Mouse (Mus musculus) heart, embryonic 12.5 days (tissue): ENCODE measurements at regions not wholly inside any gene's neighbourhood (a gene's known extent, or its start where the extent isn't known, plus 50 kb on each side); places are given as distances from the start of the nearest gene placed in this dataset.

ENCODE experiments used
- ATAC-seq: fragments of 200-750 bp; cut with Nextera tagmentation; 2 replicates; pipeline ENCODE4 v1.8.0; 2017; ENCODE audit warnings: moderate TSS enrichment, moderate library complexity; ENCODE audit not compliant: insufficient number of reproducible peaks, low FRiP score
- H3K27ac ChIP-seq: fragments of 300-500 bp; sonication (generic); 2 replicates; pipeline ENCODE4 v1.5.1; 2016; ENCODE audit warnings: mild to moderate bottlenecking, moderate library complexity; ENCODE audit not compliant: poor library complexity, severe bottlenecking
- H3K27me3 ChIP-seq: fragments of 300-500 bp; sonication (generic); replicated peaks from 2 replicates; pipeline ENCODE4 v1.6.1; 2016; ENCODE audit warnings: mild to moderate bottlenecking, moderate library complexity
- H3K36me3 ChIP-seq: fragments of 300-500 bp; sonication (generic); 2 replicates; pipeline ENCODE4 v1.6.1; 2016; ENCODE audit warnings: mild to moderate bottlenecking, moderate library complexity
- H3K4me1 ChIP-seq: fragments of 300-500 bp; sonication (generic); replicated peaks from 2 replicates; pipeline ENCODE4 v1.6.1; 2016; ENCODE audit warnings: mild to moderate bottlenecking
- H3K4me2 ChIP-seq: fragments of 300-500 bp; sonication (generic); 2 replicates; pipeline ENCODE4 v1.6.1; 2016; ENCODE audit warnings: mild to moderate bottlenecking, moderate library complexity
- H3K4me3 ChIP-seq: fragments of 300-500 bp; sonication (generic); 2 replicates; pipeline ENCODE4 v1.5.1; 2016; ENCODE audit warnings: mild to moderate bottlenecking
- H3K9ac ChIP-seq: fragments of 300-500 bp; sonication (generic); 2 replicates; pipeline ENCODE4 v1.6.1; 2016; ENCODE audit warnings: mild to moderate bottlenecking, moderate library complexity
- H3K9me3 ChIP-seq: fragments of 300-500 bp; sonication (generic); replicated peaks from 2 replicates; pipeline ENCODE4 v1.6.1; 2016; ENCODE audit warnings: mild to moderate bottlenecking, moderate library complexity
- WGBS: fragments of 180-500 bp; shearing (Covaris S2); methylation state at CpG from one replicate; pipeline ENCODE4 v1.1.7; 2016; 5-methylcytosine and 5-hydroxymethylcytosine counted together

DNA sequence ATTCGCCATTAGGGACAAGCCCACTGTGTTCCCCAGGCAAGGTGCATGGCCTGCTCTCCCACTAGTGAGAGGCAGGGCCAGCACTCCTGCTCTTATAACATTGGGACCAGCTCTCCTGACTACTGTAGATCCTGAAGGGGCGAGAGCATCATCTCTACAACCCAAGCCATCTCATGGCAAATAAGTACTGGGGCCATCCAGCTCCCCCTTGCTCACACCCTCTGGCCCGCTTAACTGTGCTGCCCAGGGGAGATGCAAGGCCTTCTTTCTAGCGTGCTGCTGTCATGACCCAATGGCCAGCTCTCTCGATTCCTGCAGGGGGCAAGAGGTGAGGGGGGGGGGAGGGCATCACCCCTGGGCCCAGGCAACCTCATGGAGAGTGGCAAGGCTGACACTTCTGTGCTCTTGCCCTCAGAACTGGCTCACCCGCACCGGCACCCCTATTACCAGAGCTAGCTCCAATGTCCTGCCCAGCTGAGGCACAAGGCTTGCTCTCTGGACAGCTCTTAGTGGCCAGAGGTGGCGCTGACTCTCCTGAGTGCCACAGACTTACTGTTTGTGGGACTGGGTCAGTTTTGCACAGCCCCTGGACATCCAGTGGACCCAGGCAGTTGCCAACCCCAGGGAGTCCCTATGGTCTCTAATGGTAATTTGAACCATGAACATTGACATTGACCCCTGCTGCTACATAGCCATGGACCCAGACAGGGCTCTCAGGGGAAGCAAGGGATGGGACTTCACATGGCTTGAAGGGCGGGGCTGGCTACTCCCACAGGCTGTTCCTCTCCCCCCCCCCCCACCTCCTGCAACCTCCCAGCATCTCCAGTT, 448.2 kb downstream of the Tdrd3 start:
- Histone ChIP-seq H3K36me3 (no peaks in the 10 kb centered on the region), H3K27ac (no peak overlapping the region), H3K4me3 (no peak overlapping the region), H3K27me3 (no peaks in the 10 kb centered on the region), H3K9me3 (no peaks in the 10 kb centered on the region; the same call in 1 of the 2 replicates), H3K4me1 (no peaks in the 10 kb centered on the region), H3K9ac (no peak overlapping the region), H3K4me2 (no peak overlapping the region)
- ATAC-seq, result no peak
- 76% methylated on average over 9 of the region's 9 CpGs for WGBS

DNA sequence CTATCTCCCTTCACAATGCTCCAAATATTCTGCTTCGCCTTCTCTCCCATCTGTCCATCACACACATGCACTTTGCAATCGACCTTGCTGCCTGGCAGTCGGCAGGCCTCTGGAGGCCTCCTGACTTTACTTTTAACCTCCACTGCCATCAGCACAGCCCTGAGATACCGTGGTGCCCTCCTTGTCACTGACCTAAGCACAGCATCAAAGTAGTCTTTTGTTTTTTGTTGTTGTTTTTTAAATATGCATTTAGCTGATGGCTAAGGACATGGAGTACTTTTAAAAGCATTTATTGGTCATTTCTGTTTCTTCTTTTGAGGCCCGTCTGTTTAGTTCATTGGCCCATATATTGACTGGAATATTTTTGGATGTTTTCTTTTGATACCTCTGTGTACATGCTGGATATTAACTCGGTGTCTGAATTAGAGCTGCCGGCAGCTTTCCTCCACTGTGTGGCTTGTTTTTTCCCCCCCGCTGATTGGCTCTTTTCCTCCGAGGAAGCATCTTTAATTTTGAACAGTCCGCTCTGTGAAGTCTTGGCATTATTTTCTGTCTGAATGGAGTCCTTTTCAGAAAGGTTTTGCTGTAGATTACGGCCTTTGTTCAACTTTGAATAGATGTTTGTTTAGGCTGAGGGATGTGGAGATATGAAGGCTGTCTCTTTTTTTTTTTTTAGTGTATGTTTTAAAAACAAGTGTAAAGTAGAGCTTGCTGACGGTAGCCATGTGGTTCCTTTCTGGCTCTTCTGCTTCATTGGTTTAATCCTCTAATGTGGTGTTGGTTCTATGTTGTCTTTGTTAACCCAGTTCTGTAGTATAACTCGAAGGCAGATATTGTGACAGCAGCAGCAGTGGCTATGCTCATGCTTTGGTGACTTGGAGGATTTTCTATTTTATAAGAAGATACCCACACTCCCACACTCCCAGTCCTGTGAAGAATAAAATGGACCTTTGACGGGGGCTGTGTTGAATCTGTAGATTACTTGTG, 449.1 kb downstream of the Tdrd3 start:
- H3K9me3 ChIP-seq, result no peaks in the 10 kb centered on the region; the same call in 1 of the 2 replicates
- no peak for ATAC-seq
- no peak overlapping the region for H3K9ac ChIP-seq
- H3K27ac ChIP-seq, result no peak overlapping the region
- H3K27me3 ChIP-seq, result no peaks in the 10 kb centered on the region
- no peak overlapping the region for H3K4me2 ChIP-seq
- H3K4me1 ChIP-seq, result no peaks in the 10 kb centered on the region
- no peaks in the 10 kb centered on the region for H3K36me3 ChIP-seq
- H3K4me3 ChIP-seq, result no peak overlapping the region
- whole genome bisulfite sequencing, result 66% methylated on average over 14 of the region's 14 CpGs

DNA sequence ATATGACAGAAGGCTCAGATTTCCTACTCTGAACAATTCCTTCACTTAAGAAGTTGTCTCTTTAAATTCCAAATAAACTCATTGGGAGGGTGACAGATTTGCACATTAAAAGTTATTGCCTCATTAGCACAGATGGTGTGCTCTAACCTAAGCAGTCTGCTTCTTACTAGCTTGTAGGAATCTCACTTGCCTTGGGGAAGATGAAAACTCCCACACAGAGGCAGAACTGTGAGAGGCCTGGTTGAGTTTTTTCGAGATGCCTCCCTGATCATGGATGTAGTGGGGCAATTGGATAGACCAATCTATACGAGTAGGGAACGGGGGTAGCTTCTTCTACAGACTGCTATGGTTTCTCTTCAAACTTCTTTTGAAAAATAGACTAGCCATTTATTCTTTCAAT, 485.3 kb downstream of the Tdrd3 start:
- ATAC-seq, result no peak
- Histone ChIP-seq H3K9ac (no peak overlapping the region), H3K36me3 (no peaks in the 10 kb centered on the region), H3K4me3 (no peak overlapping the region), H3K9me3 (no peaks in the 10 kb centered on the region), H3K27ac (no peak overlapping the region), H3K4me1 (no peaks in the 10 kb centered on the region), H3K4me2 (no peak overlapping the region), H3K27me3 (no peaks in the 10 kb centered on the region)
- 78% methylated on average over 3 of the region's 3 CpGs for WGBS

DNA sequence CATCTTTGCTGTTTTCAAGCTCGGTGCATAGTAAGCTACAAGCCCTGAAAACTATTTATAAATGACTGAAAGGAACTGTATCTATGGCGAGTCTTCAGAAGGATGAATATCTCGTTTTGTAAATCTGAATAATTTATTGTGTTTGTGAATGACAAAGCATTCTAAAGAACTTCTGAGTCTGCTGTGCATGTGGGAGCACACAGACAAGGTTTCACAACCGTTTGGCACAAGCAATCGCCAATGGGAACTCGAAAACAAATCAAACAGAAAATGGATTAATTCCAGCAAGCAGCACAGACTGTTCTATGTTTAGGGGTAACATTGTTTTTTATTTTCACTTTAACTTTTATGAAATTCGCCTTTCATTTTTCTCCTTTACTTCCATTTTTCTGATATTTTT, 486.0 kb downstream of the Tdrd3 start:
- no peak overlapping the region for H3K4me2 ChIP-seq
- H3K27me3 ChIP-seq, result no peaks in the 10 kb centered on the region
- H3K9me3 ChIP-seq, result no peaks in the 10 kb centered on the region
- no peaks in the 10 kb centered on the region for H3K36me3 ChIP-seq
- no peak overlapping the region for H3K4me3 ChIP-seq
- no peak overlapping the region for H3K27ac ChIP-seq
- WGBS, result 80% methylated on average over 7 of the region's 7 CpGs
- H3K9ac ChIP-seq, result no peak overlapping the region
- no peak for ATAC-seq
- no peaks in the 10 kb centered on the region for H3K4me1 ChIP-seq
